Mouse (Mus musculus): ENCODE results near the gene Nphs1. TPM values are rescaled to one million over a fixed set of nuclear protein-coding genes. Genes with fewer than 3 reads are reported as not detected.

Gene Nphs1
- polyA plus RNA-seq (2012; ENCODE audit: insufficient read depth, insufficient read length, low replicate concordance, missing spikeins) = not detected in 2 replicates

GRCm38 (mm10) chr7:30457629-30458330 lies at the start of gene Nphs1, which contains the start of gene Kirrel2:
Gene Nphs1 (plus strand): TSS chr7:30458315.
Gene Kirrel2 (minus strand): TSS chr7:30457690.
- Histone ChIP-seq H3K27ac (ENCODE audit: insufficient read depth, low read depth, low read length) (no peak within 1 kb of the TSS; the same call in 1 of the 2 replicates), H3K4me3 (ENCODE audit: insufficient read depth, low read depth, low read length) (peak within 1 kb of the TSS; percentile 40), H3K4me1 (ENCODE audit: control insufficient read depth, insufficient read depth, low read length) (peaks cover 44% of the 10 kb centered on the region)
- TF ChIP-seq POLR2A (IDR thresholded peaks at IDR 0.05; ENCODE audit: insufficient read depth, low read depth, low read length) = no peak
- no peak for TF ChIP-seq CTCF (IDR thresholded peaks at IDR 0.05; ENCODE audit: insufficient read depth, low read depth, low read length)
- 1% methylated on average over 16 of the region's 16 CpGs for WGBS

- Histone ChIP-seq H3K4me1 (ENCODE audit: control insufficient read depth, insufficient read depth, low read length) (no peaks in the 10 kb centered on the region), H3K27ac (ENCODE audit: insufficient read depth, low read depth, low read length) (no peak overlapping the region), H3K4me3 (ENCODE audit: insufficient read depth, low read depth, low read length) (no peak overlapping the region)
- TF ChIP-seq POLR2A (IDR thresholded peaks at IDR 0.05; ENCODE audit: insufficient read depth, low read depth, low read length) (no peak), CTCF (IDR thresholded peaks at IDR 0.05; ENCODE audit: insufficient read depth, low read depth, low read length) (no peak)
- WGBS = 88% methylated on average over 3 of the region's 3 CpGs
Measured at GRCm38 (mm10) chr7:30408639-30409038, 49.5 kb upstream of the Nphs1 start.

DNA sequence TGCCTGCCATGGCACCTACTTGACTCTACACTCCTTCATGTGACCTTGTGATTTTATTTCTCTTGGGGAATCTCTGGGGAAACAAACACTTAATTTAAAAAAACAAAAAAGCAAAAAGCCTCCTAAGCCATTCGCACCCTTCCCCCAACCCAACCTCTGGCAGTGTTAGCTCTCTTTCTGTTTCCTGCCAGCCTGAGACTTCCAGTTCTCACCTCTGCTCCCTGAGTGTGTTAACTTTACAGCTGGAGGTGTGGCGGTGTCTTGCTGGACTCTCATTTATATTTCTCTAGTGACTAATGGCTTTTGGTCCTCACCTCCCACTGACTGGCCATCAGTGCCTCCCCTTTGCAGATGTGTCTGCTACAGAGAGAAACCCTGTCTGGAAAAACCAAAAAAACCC lies 48.3 kb upstream of the Nphs1 start:
- TF ChIP-seq CTCF (IDR thresholded peaks at IDR 0.05; ENCODE audit: insufficient read depth, low read depth, low read length) (no peak), POLR2A (IDR thresholded peaks at IDR 0.05; ENCODE audit: insufficient read depth, low read depth, low read length) (no peak)
- H3K4me1 ChIP-seq (ENCODE audit: control insufficient read depth, insufficient read depth, low read length) = no peaks in the 10 kb centered on the region
- no peak overlapping the region for H3K4me3 ChIP-seq (ENCODE audit: insufficient read depth, low read depth, low read length)
- WGBS = 91% methylated on average over 2 of the region's 2 CpGs
- H3K27ac ChIP-seq (ENCODE audit: insufficient read depth, low read depth, low read length) = no peak overlapping the region

DNA sequence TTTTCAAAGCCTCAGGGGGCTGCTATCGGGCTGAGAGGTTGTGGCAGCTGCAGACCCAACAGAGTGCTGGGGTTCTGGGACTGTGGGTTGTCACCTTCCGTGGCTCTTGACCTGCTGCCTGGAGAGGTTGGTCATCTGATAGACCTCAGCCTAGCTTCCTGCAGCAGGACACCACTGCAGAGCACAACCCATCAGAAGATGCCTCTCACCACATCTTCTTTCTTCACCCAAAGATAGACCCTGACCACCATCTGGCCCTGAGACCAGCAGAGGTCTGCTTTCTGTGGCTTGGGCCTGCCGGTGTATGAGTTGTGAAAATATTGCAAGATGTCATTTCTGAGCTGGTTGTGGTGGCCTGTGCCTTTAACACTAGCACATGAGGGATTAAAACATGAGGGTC lies 47.1 kb upstream of the Nphs1 start:
- H3K4me3 ChIP-seq (ENCODE audit: insufficient read depth, low read depth, low read length) = no peak overlapping the region
- WGBS = 91% methylated on average over 3 of the region's 3 CpGs
- H3K4me1 ChIP-seq (ENCODE audit: control insufficient read depth, insufficient read depth, low read length) = no peaks in the 10 kb centered on the region
- TF ChIP-seq CTCF (IDR thresholded peaks at IDR 0.05; ENCODE audit: insufficient read depth, low read depth, low read length) = no peak
- TF ChIP-seq POLR2A (IDR thresholded peaks at IDR 0.05; ENCODE audit: insufficient read depth, low read depth, low read length) = no peak
- H3K27ac ChIP-seq (ENCODE audit: insufficient read depth, low read depth, low read length) = no peak overlapping the region

DNA sequence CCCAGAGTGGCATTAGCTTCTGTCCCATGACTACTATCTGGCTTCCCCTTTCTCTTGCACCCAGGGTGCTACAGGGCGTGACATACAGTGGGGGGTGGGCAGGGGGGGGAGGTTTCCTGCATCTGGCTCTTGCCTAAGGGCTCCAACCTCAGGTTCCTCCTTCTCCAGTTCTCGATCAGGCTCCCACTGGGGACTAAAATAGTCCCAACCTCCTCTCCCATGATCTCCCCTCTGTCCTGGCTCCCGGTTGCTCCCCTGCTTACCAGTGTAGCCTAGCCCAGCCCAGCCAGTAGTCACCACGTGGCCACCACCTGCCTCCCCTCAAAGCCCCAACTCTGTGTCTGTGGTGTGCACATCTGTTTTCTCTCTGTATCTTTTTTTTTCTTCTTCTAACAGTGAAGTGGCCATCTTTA lies 45.4 kb upstream of the Nphs1 start:
- no peak for TF ChIP-seq POLR2A (IDR thresholded peaks at IDR 0.05; ENCODE audit: insufficient read depth, low read depth, low read length)
- no peak for TF ChIP-seq CTCF (IDR thresholded peaks at IDR 0.05; ENCODE audit: insufficient read depth, low read depth, low read length)
- Histone ChIP-seq H3K4me3 (ENCODE audit: insufficient read depth, low read depth, low read length) (no peak overlapping the region), H3K4me1 (ENCODE audit: control insufficient read depth, insufficient read depth, low read length) (no peaks in the 10 kb centered on the region), H3K27ac (ENCODE audit: insufficient read depth, low read depth, low read length) (no peak overlapping the region)
- WGBS = 69% methylated on average over 4 of the region's 4 CpGs

- Histone ChIP-seq H3K27ac (ENCODE audit: insufficient read depth, low read depth, low read length) (no peak within 1 kb of the TSS), H3K4me3 (ENCODE audit: insufficient read depth, low read depth, low read length) (no peak within 1 kb of the TSS), H3K4me1 (ENCODE audit: control insufficient read depth, insufficient read depth, low read length) (no peaks in the 10 kb centered on the region)
- TF ChIP-seq POLR2A (IDR thresholded peaks at IDR 0.05; ENCODE audit: insufficient read depth, low read depth, low read length) (no peak), CTCF (IDR thresholded peaks at IDR 0.05; ENCODE audit: insufficient read depth, low read depth, low read length) (no peak)
- WGBS = 81% methylated on average over 5 of the region's 5 CpGs
Measured at GRCm38 (mm10) chr7:30413596-30413995, 44.5 kb upstream of the Nphs1 start, which contains the start of gene Tyrobp. Gene Tyrobp (plus strand): TSS chr7:30413760.

DNA sequence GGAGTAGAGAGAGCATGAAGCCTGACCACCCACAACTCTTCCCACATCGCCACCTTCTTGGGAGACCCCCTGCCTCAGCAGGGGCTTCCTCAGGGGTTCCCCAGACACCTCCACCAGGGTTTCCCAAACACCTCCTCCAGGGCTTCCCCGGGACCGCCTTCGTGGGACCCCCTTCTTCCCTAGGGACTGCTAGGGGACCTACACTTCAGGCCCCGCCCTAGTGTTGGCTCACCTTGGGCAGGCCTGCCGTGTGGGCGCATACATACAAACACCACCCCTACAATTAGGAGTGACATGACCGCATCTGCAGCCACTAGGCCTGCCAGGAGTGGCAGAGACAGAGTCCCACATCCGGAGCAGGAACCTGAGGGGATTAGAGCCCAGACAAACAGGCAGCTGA lies 40.3 kb upstream of the Nphs1 start:
- no peak overlapping the region for H3K4me3 ChIP-seq (ENCODE audit: insufficient read depth, low read depth, low read length)
- H3K27ac ChIP-seq (ENCODE audit: insufficient read depth, low read depth, low read length) = no peak overlapping the region
- TF ChIP-seq CTCF (IDR thresholded peaks at IDR 0.05; ENCODE audit: insufficient read depth, low read depth, low read length) = no peak
- no peak for TF ChIP-seq POLR2A (IDR thresholded peaks at IDR 0.05; ENCODE audit: insufficient read depth, low read depth, low read length)
- peaks cover 6% of the 10 kb centered on the region; the same call in 1 of the 2 replicates for H3K4me1 ChIP-seq (ENCODE audit: control insufficient read depth, insufficient read depth, low read length)
- 80% methylated on average over 9 of the region's 9 CpGs for WGBS

GRCm38 (mm10) chr7:30419561-30420499 lies 38.3 kb upstream of the Nphs1 start, which contains the start of gene Hcst:
Gene Hcst (minus strand): TSS chr7:30419854.
- H3K4me3 ChIP-seq (ENCODE audit: insufficient read depth, low read depth, low read length) = no peak within 1 kb of the TSS
- WGBS = 66% methylated on average over 10 of the region's 10 CpGs
- H3K4me1 ChIP-seq (ENCODE audit: control insufficient read depth, insufficient read depth, low read length) = peaks cover 11% of the 10 kb centered on the region
- peak within 1 kb of the TSS; percentile 16; the same call in 1 of the 2 replicates for H3K27ac ChIP-seq (ENCODE audit: insufficient read depth, low read depth, low read length)
- no peak for TF ChIP-seq CTCF (IDR thresholded peaks at IDR 0.05; ENCODE audit: insufficient read depth, low read depth, low read length)
- no peak for TF ChIP-seq POLR2A (IDR thresholded peaks at IDR 0.05; ENCODE audit: insufficient read depth, low read depth, low read length)

Measured in olfactory bulb, adult 2 months (tissue).